Mouse (Mus musculus) kidney, postnatal 10 days (tissue): ENCODE measurements around the gene Cul3.
"Not testable (repeated sequence)": the region's sequence is repeated elsewhere in the genome, so short reads cannot be mapped to it uniquely, and the experiment has no call there.

Experiments
- DNase-seq: peaks from one replicate; pipeline ENCODE4 v3.0.0; 2021; ENCODE audit warnings: mixed read lengths

The Cul3 gene

DNA sequence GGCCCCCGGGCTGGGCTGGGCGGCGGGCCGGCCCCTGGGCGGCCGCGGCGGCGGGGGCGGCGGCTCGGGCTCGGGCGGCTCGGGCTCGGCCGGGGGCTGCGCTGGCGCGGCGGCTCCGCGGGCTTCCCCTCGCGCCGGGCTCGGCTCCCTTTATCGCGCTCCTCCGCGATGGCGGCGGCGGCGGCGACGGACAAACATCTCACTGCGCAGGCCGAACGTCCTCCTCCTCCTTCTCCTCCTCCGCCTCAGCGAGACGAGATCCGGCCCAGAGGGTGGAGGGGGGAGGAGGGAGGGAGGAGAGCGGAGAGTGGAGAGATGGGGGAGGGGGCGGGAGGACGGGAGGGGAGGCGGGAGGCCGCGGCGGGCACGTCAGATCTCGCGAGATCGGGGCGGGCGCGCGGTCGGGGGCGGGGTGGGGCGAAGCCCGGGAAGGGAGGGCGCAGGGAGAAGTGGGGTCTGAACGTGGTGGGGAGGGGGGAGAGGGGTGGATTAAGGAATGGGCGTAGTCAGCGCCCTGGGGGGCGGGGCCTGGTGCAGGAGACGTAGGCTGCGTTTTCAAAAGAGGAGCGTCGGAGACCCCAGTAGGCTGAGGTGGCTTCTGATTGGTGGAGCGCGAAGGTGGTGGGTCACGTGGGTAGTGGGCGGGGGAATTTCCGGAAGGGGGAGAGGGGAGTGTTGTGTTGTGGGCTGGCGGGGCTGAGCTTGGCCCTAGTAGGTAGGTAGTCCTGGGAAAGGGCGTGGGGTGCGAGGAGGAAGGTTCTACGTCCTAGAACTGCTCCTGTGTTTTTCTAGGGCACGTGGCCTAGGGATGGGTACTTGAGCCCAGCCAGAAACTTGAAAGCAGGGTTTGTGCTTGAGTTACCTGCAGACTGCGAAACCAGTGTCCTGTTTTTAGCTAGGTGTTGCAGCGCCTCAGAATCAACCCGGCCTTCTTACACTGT is at the start of gene Cul3:
Gene Cul3, minus strand, starts transcription at position 45 of the 941 bp plus-strand sequence.
- DNase-seq = peak; percentile 98

- DNase-seq = no peak
These were observed 49.2 kb upstream of the Cul3 start for GRCm38 (mm10) chr1:80389518-80389917.

GRCm38 (mm10) chr1:80383613-80384589 is 43.6 kb upstream of the Cul3 start:
- peak; percentile 20 for DNase-seq

- peak; percentile 43 for DNase-seq
These were observed 42.6 kb upstream of the Cul3 start for GRCm38 (mm10) chr1:80382928-80383327.

DNA sequence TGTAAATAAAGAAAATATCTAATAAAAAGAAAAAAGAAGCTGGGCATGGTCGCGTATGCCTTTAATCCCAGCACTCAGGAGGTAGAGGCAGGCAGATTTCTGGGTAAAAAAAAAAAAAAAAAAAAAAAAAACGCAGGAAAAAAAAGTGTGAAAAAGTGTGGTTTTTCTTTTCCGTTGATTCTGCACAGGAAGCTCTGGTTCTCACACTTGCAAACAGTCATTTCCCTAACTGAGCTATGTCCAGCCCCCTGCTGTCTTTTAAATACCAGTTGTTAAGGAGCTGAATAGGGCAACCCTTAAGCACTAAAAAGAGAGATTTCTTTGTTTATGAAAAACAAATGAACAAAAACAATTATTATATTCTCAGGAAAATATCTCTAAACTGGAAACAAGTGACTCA is 41.0 kb upstream of the Cul3 start:
- DNase-seq = no peak

GRCm38 (mm10) chr1:80372010-80372409 is 31.7 kb upstream of the Cul3 start:
- DNase-seq = no peak

DNA sequence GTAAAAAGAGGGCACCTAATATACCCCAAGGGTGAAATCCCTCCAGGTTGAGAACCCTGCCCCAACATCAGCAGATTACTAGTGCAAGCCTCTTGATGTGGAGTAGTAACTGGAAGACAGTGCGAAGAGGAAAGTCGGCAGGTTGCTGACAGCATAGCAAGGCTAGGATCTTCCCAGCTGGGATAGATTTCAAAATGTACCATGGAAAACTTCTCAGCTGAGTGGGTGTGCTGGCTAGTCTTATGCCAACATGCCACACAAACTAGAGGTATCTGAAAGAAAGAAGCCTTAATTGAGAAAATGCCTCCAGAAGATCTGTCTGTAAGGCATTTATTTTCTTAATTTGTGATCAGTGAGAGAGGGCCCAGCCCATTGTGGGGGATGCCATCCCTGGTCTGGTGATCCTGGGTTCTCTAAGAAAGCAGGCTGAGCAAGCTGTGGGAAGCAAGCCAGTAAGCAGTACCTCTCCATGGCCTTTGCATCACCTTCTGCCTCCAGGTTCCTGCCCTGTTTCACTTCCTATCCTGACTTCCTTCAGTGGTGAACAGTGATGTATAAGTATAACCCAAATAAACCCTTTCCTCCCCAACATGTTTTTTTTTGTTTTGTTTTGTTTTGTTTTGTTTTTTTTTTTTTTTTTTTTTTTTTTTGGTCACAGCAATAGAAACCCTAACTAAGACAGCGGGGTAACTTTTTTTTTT is 31.1 kb upstream of the Cul3 start:
- DNase-seq = no peak

- DNase-seq = no peak
These were observed 23.2 kb upstream of the Cul3 start for GRCm38 (mm10) chr1:80363486-80363885.

GRCm38 (mm10) chr1:80362946-80363345 is 22.7 kb upstream of the Cul3 start:
- DNase-seq = no peak

GRCm38 (mm10) chr1:80362400-80362799 is 22.1 kb upstream of the Cul3 start:
- no peak for DNase-seq

DNA sequence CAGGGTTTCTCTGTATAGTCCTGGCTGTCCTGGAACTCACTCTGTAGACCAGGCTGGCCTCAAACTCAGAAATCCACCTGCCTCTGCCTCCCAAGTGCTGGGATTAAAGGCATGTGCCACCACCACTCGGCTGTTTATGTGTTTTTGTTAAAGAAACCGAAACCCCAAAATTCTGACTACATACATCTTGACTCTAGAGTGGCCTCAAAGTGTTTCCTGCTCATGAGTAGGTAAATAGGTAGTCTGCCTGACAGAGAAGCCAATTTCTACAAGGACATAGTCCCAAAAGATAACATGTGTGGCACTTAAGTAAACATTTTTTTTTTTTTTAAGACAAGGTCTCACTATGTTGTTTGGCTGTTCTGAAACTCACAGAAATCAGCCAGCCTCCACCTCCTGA is 21.5 kb upstream of the Cul3 start:
- not testable (repeated sequence) for DNase-seq

DNA sequence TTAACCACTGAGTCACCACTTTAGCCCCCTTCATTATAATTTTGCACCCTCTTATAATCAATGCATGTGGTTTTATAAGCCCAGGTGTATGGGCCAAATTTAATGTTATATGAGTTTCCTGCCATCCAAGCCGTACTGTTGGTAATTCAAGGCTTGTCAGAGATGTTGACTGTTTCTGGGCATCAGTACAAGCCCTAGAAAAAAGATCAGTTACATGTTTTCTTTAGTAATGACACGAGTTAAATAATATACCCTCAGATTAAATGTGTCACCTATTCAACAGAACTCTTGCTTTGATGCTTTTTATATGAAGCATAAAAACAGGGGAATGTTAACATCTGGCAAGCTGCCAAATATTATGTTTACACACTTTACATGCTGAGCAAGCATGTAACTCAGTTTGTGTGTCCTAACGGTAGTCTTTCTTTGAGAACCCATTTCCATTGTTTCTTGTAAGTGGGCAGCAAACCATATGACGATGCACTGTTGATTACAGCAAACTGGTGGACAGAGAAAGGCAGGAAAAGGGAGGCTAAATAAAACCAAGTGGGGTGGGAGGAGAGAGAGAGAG is 19.8 kb upstream of the Cul3 start:
- no peak for DNase-seq

- DNase-seq = peak; percentile 81
These were observed 232 bp downstream of the Cul3 start for GRCm38 (mm10) chr1:80340061-80340435.

DNA sequence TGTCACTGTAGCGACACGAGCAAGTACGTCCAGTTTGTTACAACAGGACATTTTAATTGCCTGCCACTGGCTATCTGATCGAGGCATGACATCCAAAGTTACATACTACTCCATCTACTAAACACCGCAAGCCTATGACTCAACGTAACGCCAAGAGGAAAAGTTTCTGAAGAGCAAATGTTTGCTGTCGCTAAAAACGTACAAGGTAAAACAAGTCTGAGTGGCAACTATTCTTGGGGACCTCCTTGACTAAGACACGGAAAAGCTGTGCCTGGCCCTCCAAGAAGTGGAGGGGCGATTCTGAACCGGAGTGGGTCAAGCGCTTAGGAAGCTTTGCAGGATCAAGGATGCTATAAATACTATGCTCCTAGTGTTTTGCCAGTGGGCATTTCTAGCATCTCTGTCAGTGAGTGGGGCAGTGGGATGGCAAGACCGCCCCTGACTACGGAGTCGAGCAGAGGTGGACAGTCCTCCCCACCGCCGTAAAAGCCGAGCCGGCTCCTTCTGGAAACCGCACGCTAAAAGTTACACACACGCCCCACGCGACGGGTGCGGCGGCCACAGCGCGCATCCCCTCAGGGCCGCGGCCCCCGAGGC is 757 bp downstream of the Cul3 start:
- no peak for DNase-seq

- DNase-seq = no peak
These were observed 1.9 kb downstream of the Cul3 start for GRCm38 (mm10) chr1:80338398-80338797.

GRCm38 (mm10) chr1:80335726-80336368 is 4.4 kb downstream of the Cul3 start:
- DNase-seq = no peak

DNA sequence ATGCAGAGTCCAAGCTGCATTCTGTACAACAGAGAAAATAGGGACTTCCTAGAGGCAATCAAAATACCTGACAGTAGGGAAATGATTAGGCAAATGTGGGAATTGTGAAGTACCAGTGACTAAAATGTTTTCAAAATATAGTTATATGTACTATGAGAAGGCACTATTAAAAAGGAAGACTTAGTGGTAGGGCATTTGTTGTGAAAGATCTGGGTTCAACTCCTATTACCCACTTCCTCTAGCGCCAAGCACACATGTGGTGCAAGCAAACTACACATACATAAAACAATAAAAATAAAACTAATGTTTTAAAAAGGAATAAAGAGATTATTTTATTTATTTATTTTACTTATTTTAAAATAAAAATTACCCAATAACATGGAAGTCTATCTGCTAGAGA is 5.2 kb downstream of the Cul3 start:
- no peak for DNase-seq

- no peak for DNase-seq
These were observed 9.3 kb downstream of the Cul3 start for GRCm38 (mm10) chr1:80330970-80331369.

DNA sequence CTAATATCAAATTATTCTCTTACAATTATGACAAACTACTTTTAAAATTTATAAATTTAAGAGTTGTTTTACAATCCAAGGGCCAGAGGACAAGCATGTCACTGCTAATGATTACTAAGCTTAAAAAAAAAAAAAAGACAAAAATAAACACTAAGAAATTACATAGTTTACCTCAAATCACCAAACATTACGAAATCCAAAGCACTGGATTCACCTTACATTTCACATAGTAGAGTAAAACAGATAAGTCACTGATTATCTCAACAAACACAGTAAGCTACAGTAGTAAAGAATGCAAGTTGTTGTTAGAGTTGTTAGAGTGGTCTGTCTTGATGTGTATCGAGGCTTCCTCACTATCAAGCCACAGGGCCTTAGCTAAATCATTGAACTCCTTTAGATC is 14.5 kb downstream of the Cul3 start:
- no peak for DNase-seq

- peak; percentile 15 for DNase-seq
These were observed 15.9 kb downstream of the Cul3 start for GRCm38 (mm10) chr1:80324370-80324769.

DNA sequence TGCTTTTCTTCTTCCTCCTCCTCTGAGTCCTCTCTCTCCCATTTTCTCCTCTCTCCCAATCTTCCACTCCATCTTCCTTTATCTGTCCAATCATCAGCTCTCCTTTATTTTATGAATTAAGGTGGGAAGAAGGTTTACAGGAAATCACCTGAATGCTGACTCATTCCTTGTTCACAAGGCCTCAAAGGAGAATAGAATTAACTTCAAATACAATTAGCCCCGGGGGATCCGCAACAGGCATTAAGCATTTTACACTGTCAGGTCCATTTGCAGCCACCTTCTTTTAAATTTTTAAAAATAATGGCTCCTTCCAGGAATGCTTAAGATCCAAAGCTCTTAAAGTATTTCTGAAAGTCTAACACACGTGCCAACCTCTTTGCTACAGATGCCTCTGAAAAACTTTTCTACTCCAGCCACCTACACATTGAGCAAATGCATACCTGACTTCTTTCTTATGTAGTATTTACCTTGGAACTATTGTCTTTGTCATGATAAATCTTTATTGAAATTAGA is 24.7 kb downstream of the Cul3 start:
- DNase-seq = no peak
